Mouse (Mus musculus): ENCODE measurements around the gene Polr1c. TPM values are rescaled to one million over a fixed set of nuclear protein-coding genes. Genes with fewer than 3 reads are reported as not detected.
A peak's percentile ranks its signal among the peaks of the same experiment; 100 is the strongest.

The Polr1c gene
- polyA plus RNA-seq, 1 experiment from 2014 or later = 56.3 TPM

GRCm38 (mm10) chr17:46201151-46201550 is 46.7 kb downstream of the Polr1c start:
- H3K27ac ChIP-seq = peak overlapping the region; percentile 98; the same call in 1 of the 2 replicates
- H3K4me2 ChIP-seq = peak overlapping the region; percentile 90
- WGBS (ENCODE audit: insufficient replicate concordance) = 35% methylated on average over 6 of the region's 6 CpGs
- peak overlapping the region; percentile 91 for H3K4me3 ChIP-seq
- H3K4me1 ChIP-seq = peaks cover 34% of the 10 kb centered on the region
- ATAC-seq = no peak
- H3K9me3 ChIP-seq (replicated peaks) = no peaks in the 10 kb centered on the region
- peaks cover 58% of the 10 kb centered on the region for H3K36me3 ChIP-seq
- no peaks in the 10 kb centered on the region for H3K27me3 ChIP-seq (replicated peaks)
- peak overlapping the region; percentile 85 for H3K9ac ChIP-seq

MicroRNAs within 50 kb of the gene (microRNA counts, 519-probe panel; counts per million panel counts)
- microRNA mmu-miR-693-3p = 582 counts per million, percentile 70 among the panel's probes with 10 or more counts
- 582 counts per million, percentile 70 among the panel's probes with 10 or more counts for microRNA mmu-miR-693-5p

Small RNAs within 50 kb of the gene (microRNA-seq; reads per million reads assigned to microRNA genes)
- 2.1 reads per million for gene Mir693

Other genes starting within 250 kb of the Polr1c start
- gene Vegfa, start 215.7 kb downstream of the Polr1c start, polyA plus RNA-seq (2016; fragmentation: Nextera tagmentation; extraction: Ambion mirVana) = 3.0 and 3.2 TPM in 2 replicates
- 107 and 110 TPM in 2 replicates for gene Mrps18a, start 137.1 kb downstream of the Polr1c start, polyA plus RNA-seq (2016; fragmentation: Nextera tagmentation; extraction: Ambion mirVana)
- 0.72 and 1.5 TPM in 2 replicates for gene Rsph9, start 103.8 kb downstream of the Polr1c start, polyA plus RNA-seq (2016; fragmentation: Nextera tagmentation; extraction: Ambion mirVana)
- gene Mad2l1bp, start 94.5 kb downstream of the Polr1c start, polyA plus RNA-seq (2016; fragmentation: Nextera tagmentation; extraction: Ambion mirVana) = 44.1 and 46.7 TPM in 2 replicates
- gene Gtpbp2, start 87.0 kb downstream of the Polr1c start, polyA plus RNA-seq (2016; fragmentation: Nextera tagmentation; extraction: Ambion mirVana) = 32.6 and 33.7 TPM in 2 replicates
- 24.6 and 25.0 TPM in 2 replicates for gene Polh, start 45.4 kb downstream of the Polr1c start, polyA plus RNA-seq (2016; fragmentation: Nextera tagmentation; extraction: Ambion mirVana)
- 33.0 and 34.9 TPM in 2 replicates for gene Xpo5, start 45.3 kb downstream of the Polr1c start, polyA plus RNA-seq (2016; fragmentation: Nextera tagmentation; extraction: Ambion mirVana)
- 43.4 and 45.8 TPM in 2 replicates for gene Yipf3, start within 50 bp of the Polr1c start, polyA plus RNA-seq (2016; fragmentation: Nextera tagmentation; extraction: Ambion mirVana)
- 0.12 and 0.14 TPM in 2 replicates for gene Lrrc73, start 5.5 kb upstream of the Polr1c start, polyA plus RNA-seq (2016; fragmentation: Nextera tagmentation; extraction: Ambion mirVana)
- gene Tjap1, start 35.0 kb upstream of the Polr1c start, polyA plus RNA-seq (2016; fragmentation: Nextera tagmentation; extraction: Ambion mirVana) = 17.4 and 18.9 TPM in 2 replicates
- gene Dlk2, start 49.4 kb upstream of the Polr1c start, polyA plus RNA-seq (2016; fragmentation: Nextera tagmentation; extraction: Ambion mirVana) = not detected in 2 replicates
- gene Abcc10, start 80.3 kb upstream of the Polr1c start, polyA plus RNA-seq (2016; fragmentation: Nextera tagmentation; extraction: Ambion mirVana) = 2.4 and 2.9 TPM in 2 replicates
- 4.4 and 4.5 TPM in 2 replicates for gene Zfp318, start 135.7 kb upstream of the Polr1c start, polyA plus RNA-seq (2016; fragmentation: Nextera tagmentation; extraction: Ambion mirVana)
- gene Crip3, start 180.9 kb upstream of the Polr1c start, polyA plus RNA-seq (2016; fragmentation: Nextera tagmentation; extraction: Ambion mirVana) = 0.25 TPM in 1 of 2 replicates, not detected in the other
- not detected in 2 replicates for gene Slc22a7, start 190.4 kb upstream of the Polr1c start, polyA plus RNA-seq (2016; fragmentation: Nextera tagmentation; extraction: Ambion mirVana)
- 0.02 and 0.11 TPM in 2 replicates for gene Ttbk1, start 239.6 kb upstream of the Polr1c start, polyA plus RNA-seq (2016; fragmentation: Nextera tagmentation; extraction: Ambion mirVana)
- 38.5 and 39.3 TPM in 2 replicates for gene Dnph1, start 248.7 kb upstream of the Polr1c start, polyA plus RNA-seq (2016; fragmentation: Nextera tagmentation; extraction: Ambion mirVana)

All from liver, embryonic 12.5 days (tissue).